Mouse (Mus musculus): ENCODE results near the gene Anxa2.

DNA sequence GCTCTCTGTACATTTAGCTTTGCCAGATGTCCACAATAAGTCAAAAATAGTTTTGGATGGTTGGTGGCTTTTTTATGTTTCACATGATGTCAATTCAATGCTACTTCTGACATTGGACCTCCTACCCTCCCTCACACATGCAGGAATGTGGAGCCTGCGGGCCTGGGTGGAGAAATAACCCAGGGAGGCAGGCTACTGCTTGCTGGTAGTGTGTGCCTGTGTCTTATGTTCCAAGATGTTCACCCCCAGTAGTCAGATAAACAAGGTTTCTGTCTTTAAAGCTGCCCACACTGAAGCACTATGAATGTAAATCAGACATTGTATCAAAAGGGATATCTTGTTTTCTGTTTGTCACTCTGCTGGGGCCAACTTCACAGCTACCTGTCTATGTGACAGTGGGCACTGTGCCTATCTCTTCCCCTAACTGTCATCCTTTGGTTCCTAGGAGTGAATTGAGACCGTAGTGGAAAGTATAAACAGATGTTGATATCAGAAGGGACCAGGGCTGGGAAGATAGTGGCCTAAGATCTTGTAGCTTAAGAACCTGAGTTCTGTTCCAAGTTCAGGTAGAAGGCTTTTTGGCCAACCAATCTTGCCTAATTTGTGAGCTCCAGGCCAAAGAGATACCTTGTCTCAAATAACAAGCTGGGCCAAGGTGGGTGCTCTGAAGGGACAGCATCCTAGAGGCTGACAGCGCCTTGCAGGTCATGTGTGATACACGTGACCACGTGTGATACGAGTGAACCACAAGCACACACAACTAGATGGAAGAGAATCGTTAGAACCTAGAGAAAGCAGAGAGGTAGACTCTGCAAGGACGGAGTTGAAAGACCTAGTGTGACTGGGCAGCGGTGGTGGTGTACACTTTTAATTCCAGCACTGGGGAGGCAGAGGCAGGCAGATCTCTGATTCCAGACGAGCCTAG is 1.3 kb upstream of the Anxa2 start:
- no peak for TF ChIP-seq CTCF (IDR thresholded peaks at IDR 0.05; ENCODE audit: insufficient read depth, low read depth, low read length)
- no peak for TF ChIP-seq POLR2A (IDR thresholded peaks at IDR 0.05; ENCODE audit: insufficient read depth, low read depth, low read length)

Measured in olfactory bulb, adult 2 months (tissue).